Comparison of ENCODE assay signal across 32 mouse cellular contexts in the genomic region with DNA sequence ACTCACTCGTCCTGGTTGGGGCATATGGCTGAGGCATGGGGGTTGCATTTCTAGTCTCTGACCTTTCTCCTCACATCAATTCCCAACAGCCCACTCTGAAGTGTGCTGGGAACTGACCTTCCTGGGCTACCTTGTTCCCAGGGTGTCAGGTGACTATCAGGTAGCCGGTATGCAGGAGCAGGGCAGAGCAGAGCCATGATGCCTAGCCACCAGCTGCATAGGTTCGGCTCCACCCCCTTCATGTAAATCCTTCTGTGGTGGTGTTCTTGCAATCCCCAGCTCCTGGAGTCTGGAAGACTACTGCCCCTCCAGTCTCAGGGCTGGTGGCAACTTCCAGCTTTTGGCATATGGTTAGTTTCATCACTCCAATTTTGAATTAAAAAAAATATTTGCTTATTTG.
"Had no signal": no experiment of that assay in that cellular context is flagged by ENCODE, and none has a peak within 500 bp of the region (broad histone marks: within the 10 kb centered on the region; RNA-seq: fewer than 3 reads in every experiment).

No protein-coding gene starts in this region.

- H3K27me3 ChIP-seq: liver, embryonic 12.5 days; liver, embryonic 13.5 days; liver, embryonic 15.5 days; lung, embryonic 15.5 days; megakaryocyte, embryonic 14.5 days; midbrain, embryonic 12.5 days; midbrain, embryonic 13.5 days; midbrain, embryonic 15.5 days; neural tube, embryonic 12.5 days had no signal

- H3K9ac ChIP-seq: limb, embryonic 12.5 days; limb, embryonic 13.5 days; limb, embryonic 15.5 days; liver, embryonic 12.5 days; liver, embryonic 13.5 days; liver, embryonic 14.5 days; liver, embryonic 15.5 days; liver, postnatal 0 days; lung, embryonic 14.5 days; lung, embryonic 15.5 days; midbrain, embryonic 12.5 days; midbrain, embryonic 13.5 days; midbrain, embryonic 15.5 days; neural tube, embryonic 12.5 days had no signal

- H3K36me3 ChIP-seq: limb, embryonic 10.5 days; limb, embryonic 12.5 days; limb, embryonic 13.5 days; limb, embryonic 15.5 days; liver, embryonic 12.5 days; liver, embryonic 13.5 days; liver, embryonic 15.5 days; lung, embryonic 15.5 days; midbrain, embryonic 10.5 days; midbrain, embryonic 12.5 days; midbrain, embryonic 13.5 days; midbrain, embryonic 15.5 days; neural tube, embryonic 12.5 days had no signal

- H3K4me1 ChIP-seq: liver, embryonic 12.5 days; liver, embryonic 13.5 days; liver, embryonic 15.5 days; lung, embryonic 15.5 days; midbrain, embryonic 10.5 days; midbrain, embryonic 12.5 days; midbrain, embryonic 13.5 days; midbrain, embryonic 15.5 days; neural tube, embryonic 12.5 days had no signal

- H3K4me3 ChIP-seq: limb, embryonic 10.5 days; limb, embryonic 12.5 days; limb, embryonic 13.5 days; limb, embryonic 15.5 days; liver, embryonic 12.5 days; liver, embryonic 13.5 days; liver, embryonic 15.5 days; lung, embryonic 15.5 days; megakaryocyte, embryonic 14.5 days; midbrain, embryonic 10.5 days; midbrain, embryonic 12.5 days; midbrain, embryonic 13.5 days; midbrain, embryonic 15.5 days; myocyte; neural tube, embryonic 12.5 days had no signal

- H3K9me3 ChIP-seq: limb, embryonic 10.5 days; limb, embryonic 12.5 days; limb, embryonic 13.5 days; limb, embryonic 15.5 days; liver, embryonic 12.5 days; liver, embryonic 13.5 days; liver, embryonic 15.5 days; lung, embryonic 15.5 days; midbrain, embryonic 10.5 days; midbrain, embryonic 12.5 days; midbrain, embryonic 13.5 days; midbrain, embryonic 15.5 days; neural tube, embryonic 12.5 days had no signal

- H3K4me2 ChIP-seq: limb, embryonic 12.5 days; limb, embryonic 13.5 days; limb, embryonic 15.5 days; liver, embryonic 11.5 days; liver, embryonic 12.5 days; liver, embryonic 13.5 days; liver, embryonic 15.5 days; lung, embryonic 14.5 days; lung, embryonic 15.5 days; midbrain, embryonic 11.5 days; midbrain, embryonic 12.5 days; midbrain, embryonic 13.5 days; midbrain, embryonic 15.5 days; neural tube, embryonic 12.5 days had no signal

- DNase-seq: left cerebral cortex, postnatal 4 days; liver; liver, embryonic 13.5 days; liver, postnatal 0 days; lung, adult 18-20 months; lung, adult 2 months; lung, embryonic 14.5 days; lung, postnatal 10 days; lung, postnatal 14 days; lung, postnatal 36 days; lung, postnatal 4 days; midbrain, embryonic 14.5 days had no signal

- H3K27ac ChIP-seq: limb, embryonic 10.5 days; limb, embryonic 12.5 days; limb, embryonic 13.5 days; limb, embryonic 15.5 days; liver, embryonic 12.5 days; liver, embryonic 13.5 days; liver, embryonic 14.5 days; liver, embryonic 15.5 days; lung, embryonic 15.5 days; macrophage; midbrain, embryonic 10.5 days; midbrain, embryonic 12.5 days; midbrain, embryonic 13.5 days; midbrain, embryonic 15.5 days; neural tube, embryonic 12.5 days had no signal

- ATAC-seq: liver, embryonic 12.5 days; liver, postnatal 0 days; lung, postnatal 0 days; midbrain, embryonic 13.5 days; midbrain, embryonic 15.5 days; midbrain, embryonic 16.5 days had no signal
